Mouse (Mus musculus) kidney, embryonic 15.5 days (tissue): ENCODE measurements around the gene Calml3. TPM values are rescaled to one million over a fixed set of nuclear protein-coding genes. Genes with fewer than 3 reads are reported as not detected.
A peak's percentile ranks its signal among the peaks of the same experiment; 100 is the strongest.
"Not testable (repeated sequence)": the region's sequence is repeated elsewhere in the genome, so short reads cannot be mapped to it uniquely, and the experiment has no call there.

Experiments used
- ATAC-seq: fragments of 200-750 bp; cut with Nextera tagmentation; replicated peaks from 2 replicates; pipeline ENCODE4 v1.8.0; 2017; ENCODE audit warnings: moderate TSS enrichment; ENCODE audit not compliant: low FRiP score
- H3K27ac ChIP-seq: fragments of 300-500 bp; sonication (generic); 2 replicates; pipeline ENCODE4 v1.5.1; 2015; ENCODE audit warnings: mild to moderate bottlenecking, inconsistent platforms
- H3K27me3 ChIP-seq: fragments of 300-500 bp; sonication (generic); 2 replicates; pipeline ENCODE4 v1.6.1; 2015; ENCODE audit warnings: inconsistent platforms
- H3K36me3 ChIP-seq: fragments of 300-500 bp; sonication (generic); 2 replicates; pipeline ENCODE4 v1.6.1; 2015; ENCODE audit warnings: inconsistent platforms
- H3K4me1 ChIP-seq: fragments of 300-500 bp; sonication (generic); 2 replicates; pipeline ENCODE4 v1.6.1; 2015; ENCODE audit warnings: inconsistent platforms
- H3K4me2 ChIP-seq: fragments of 300-500 bp; sonication (generic); 2 replicates; pipeline ENCODE4 v1.6.1; 2015; ENCODE audit warnings: moderate library complexity, mild to moderate bottlenecking, inconsistent platforms
- H3K4me3 ChIP-seq: fragments of 300-500 bp; sonication (generic); replicated peaks from 2 replicates; pipeline ENCODE4 v1.5.1; 2015; ENCODE audit warnings: mild to moderate bottlenecking, inconsistent platforms
- H3K9ac ChIP-seq: fragments of 300-500 bp; sonication (generic); 2 replicates; pipeline ENCODE4 v1.6.1; 2015; ENCODE audit warnings: mild to moderate bottlenecking, inconsistent platforms
- H3K9me3 ChIP-seq: fragments of 300-500 bp; sonication (generic); replicated peaks from 2 replicates; pipeline ENCODE4 v1.6.1; 2016; ENCODE audit warnings: inconsistent platforms
- WGBS: fragments of 180-500 bp; shearing (Covaris S2); methylation state at CpG from one replicate; pipeline ENCODE4 v1.1.7; 2015; ENCODE audit warnings: mixed read lengths; 5-methylcytosine and 5-hydroxymethylcytosine counted together
- polyA plus RNA-seq: library from polyadenylated mRNA; unstranded; fragments of >200 nt; fragmentation: Nextera tagmentation; extraction: Ambion mirVana; gene quantifications from 2 replicates; pipeline ENCODE4 v1.2.1, GENCODE M21; 2015

The Calml3 gene
- polyA plus RNA-seq, result 0.45 and 0.74 TPM in 2 replicates

GRCm38 (mm10) chr13:3804186-3804585, at the start of gene Calml3:
TSS of gene Calml3 (minus strand) at chr13:3804316.
- ATAC-seq, result peak; percentile 87
- Histone ChIP-seq H3K4me1 (peaks cover 21% of the 10 kb centered on the region; the same call in 1 of the 2 replicates), H3K9ac (no peak within 1 kb of the TSS), H3K4me3 (no peak within 1 kb of the TSS), H3K36me3 (no peaks in the 10 kb centered on the region), H3K27me3 (no peaks in the 10 kb centered on the region), H3K4me2 (no peak within 1 kb of the TSS), H3K27ac (peak within 1 kb of the TSS; percentile 38; the same call in 1 of the 2 replicates), H3K9me3 (no peaks in the 10 kb centered on the region)
- WGBS, result 57% methylated on average over 13 of the region's 13 CpGs

- no peaks in the 10 kb centered on the region for H3K27me3 ChIP-seq
- 80% methylated on average over 1 of the region's 1 CpGs for WGBS
- no peaks in the 10 kb centered on the region for H3K4me1 ChIP-seq
- no peak for ATAC-seq
- H3K9ac ChIP-seq, result no peak overlapping the region
- no peak overlapping the region for H3K27ac ChIP-seq
- no peaks in the 10 kb centered on the region for H3K9me3 ChIP-seq
- no peaks in the 10 kb centered on the region for H3K36me3 ChIP-seq
- H3K4me2 ChIP-seq, result no peak overlapping the region
- H3K4me3 ChIP-seq, result no peak overlapping the region
These were observed 46.2 kb upstream of the Calml3 start for GRCm38 (mm10) chr13:3850330-3850729.

- not testable (repeated sequence) for H3K9ac ChIP-seq, H3K4me2 ChIP-seq, H3K36me3 ChIP-seq, H3K4me3 ChIP-seq, H3K27ac ChIP-seq, H3K27me3 ChIP-seq, H3K9me3 ChIP-seq, H3K4me1 ChIP-seq, ATAC-seq
These were observed 36.5 kb upstream of the Calml3 start for GRCm38 (mm10) chr13:3840662-3841061.

GRCm38 (mm10) chr13:3837312-3837807, 33.2 kb upstream of the Calml3 start, which contains the start of gene Calm4:
TSS of gene Calm4 (plus strand) at chr13:3837757.
- H3K4me2 ChIP-seq, H3K9me3 ChIP-seq, H3K27ac ChIP-seq, H3K27me3 ChIP-seq, H3K4me1 ChIP-seq, ATAC-seq, H3K36me3 ChIP-seq, H3K9ac ChIP-seq, H3K4me3 ChIP-seq: not testable (repeated sequence)

GRCm38 (mm10) chr13:3833644-3834043, 29.5 kb upstream of the Calml3 start:
- H3K27ac ChIP-seq, H3K4me1 ChIP-seq, H3K36me3 ChIP-seq, H3K9me3 ChIP-seq, H3K27me3 ChIP-seq, ATAC-seq, H3K4me3 ChIP-seq, H3K4me2 ChIP-seq, H3K9ac ChIP-seq: not testable (repeated sequence)

GRCm38 (mm10) chr13:3832450-3832849, 28.3 kb upstream of the Calml3 start:
- 46% methylated on average over 2 of the region's 2 CpGs for WGBS
- Histone ChIP-seq H3K4me3 (no peak overlapping the region), H3K27ac (no peak overlapping the region), H3K36me3 (no peaks in the 10 kb centered on the region), H3K9ac (no peak overlapping the region), H3K9me3 (no peaks in the 10 kb centered on the region), H3K4me1 (no peaks in the 10 kb centered on the region), H3K4me2 (no peak overlapping the region), H3K27me3 (no peaks in the 10 kb centered on the region)
- ATAC-seq, result peak; percentile 54; the same call in 1 of the 2 replicates

GRCm38 (mm10) chr13:3831994-3832393, 27.9 kb upstream of the Calml3 start:
- no peaks in the 10 kb centered on the region for H3K36me3 ChIP-seq
- no peak overlapping the region for H3K4me3 ChIP-seq
- no peak overlapping the region for H3K27ac ChIP-seq
- WGBS, result 71% methylated on average over 1 of the region's 1 CpGs
- H3K27me3 ChIP-seq, result no peaks in the 10 kb centered on the region
- no peaks in the 10 kb centered on the region for H3K4me1 ChIP-seq
- H3K9me3 ChIP-seq, result no peaks in the 10 kb centered on the region
- H3K9ac ChIP-seq, result no peak overlapping the region
- 0 out of 2 replicates have a peak, but pooled peaks have one; percentile 49 for ATAC-seq
- H3K4me2 ChIP-seq, result no peak overlapping the region

- no peak overlapping the region for H3K4me2 ChIP-seq
- ATAC-seq, result no peak
These were observed 27.4 kb upstream of the Calml3 start for GRCm38 (mm10) chr13:3831546-3831945.

GRCm38 (mm10) chr13:3825726-3826125, 21.6 kb upstream of the Calml3 start:
- H3K9ac ChIP-seq, result no peak overlapping the region
- H3K4me3 ChIP-seq, result no peak overlapping the region
- no peaks in the 10 kb centered on the region for H3K9me3 ChIP-seq
- no peak for ATAC-seq
- H3K36me3 ChIP-seq, result no peaks in the 10 kb centered on the region
- H3K27me3 ChIP-seq, result no peaks in the 10 kb centered on the region
- no peaks in the 10 kb centered on the region for H3K4me1 ChIP-seq
- no peak overlapping the region for H3K27ac ChIP-seq
- no peak overlapping the region for H3K4me2 ChIP-seq

More at GRCm38 (mm10) chr13:3831546-3831945, 27.4 kb upstream of the Calml3 start:
- Histone ChIP-seq H3K4me1 (no peaks in the 10 kb centered on the region), H3K27ac (no peak overlapping the region), H3K4me3 (no peak overlapping the region), H3K36me3 (no peaks in the 10 kb centered on the region), H3K27me3 (no peaks in the 10 kb centered on the region), H3K9ac (no peak overlapping the region), H3K9me3 (no peaks in the 10 kb centered on the region)
- 76% methylated on average over 5 of the region's 5 CpGs for WGBS

GRCm38 (mm10) chr13:3822105-3822504, 18.0 kb upstream of the Calml3 start:
- H3K4me3 ChIP-seq, result no peak overlapping the region

GRCm38 (mm10) chr13:3818740-3819076, 14.6 kb upstream of the Calml3 start:
- Histone ChIP-seq H3K4me3 (no peak overlapping the region), H3K4me1 (no peaks in the 10 kb centered on the region), H3K27ac (no peak overlapping the region), H3K27me3 (no peaks in the 10 kb centered on the region), H3K36me3 (no peaks in the 10 kb centered on the region), H3K9me3 (no peaks in the 10 kb centered on the region), H3K4me2 (no peak overlapping the region), H3K9ac (no peak overlapping the region)
- no peak for ATAC-seq
- WGBS, result 88% methylated on average over 2 of the region's 2 CpGs

More at GRCm38 (mm10) chr13:3822105-3822504, 18.0 kb upstream of the Calml3 start:
- no peak for ATAC-seq
- Histone ChIP-seq H3K36me3 (no peaks in the 10 kb centered on the region), H3K4me1 (no peaks in the 10 kb centered on the region), H3K9me3 (no peaks in the 10 kb centered on the region), H3K27ac (no peak overlapping the region), H3K9ac (no peak overlapping the region), H3K4me2 (no peak overlapping the region), H3K27me3 (no peaks in the 10 kb centered on the region)
- 41% methylated on average over 4 of the region's 4 CpGs for WGBS

GRCm38 (mm10) chr13:3818012-3818739, 14.1 kb upstream of the Calml3 start:
- 70% methylated on average over 5 of the region's 5 CpGs for WGBS
- H3K36me3 ChIP-seq, result no peaks in the 10 kb centered on the region
- no peak overlapping the region for H3K27ac ChIP-seq
- ATAC-seq, result no peak
- no peaks in the 10 kb centered on the region for H3K27me3 ChIP-seq
- no peak overlapping the region for H3K9ac ChIP-seq
- no peak overlapping the region for H3K4me3 ChIP-seq
- no peak overlapping the region for H3K4me2 ChIP-seq
- H3K4me1 ChIP-seq, result no peaks in the 10 kb centered on the region
- H3K9me3 ChIP-seq, result no peaks in the 10 kb centered on the region
